Mouse (Mus musculus) heart, postnatal 0 days (tissue): Measurements from ENCODE around the gene Kazn.

Experiments used
- CTCF ChIP-seq: IDR thresholded peaks from 2 replicates; pipeline ENCODE4 v1.5.1; 2016; ENCODE audit warnings: antibody characterized with exemption, control low read depth, low read depth
- EP300 ChIP-seq: IDR thresholded peaks from 2 replicates; pipeline ENCODE4 v1.6.1; 2016; ENCODE audit warnings: antibody characterized with exemption, low read depth

- TF ChIP-seq CTCF (no peak), EP300 (no peak)
These were observed 76.5 kb downstream of the Kazn start for GRCm38 (mm10) chr4:142162729-142163128.
